Mouse (Mus musculus) kidney, adult 2 months (tissue): ENCODE data around the gene Qrich2.

Source experiments
- CTCF ChIP-seq: fragments of 200-500 bp; conservative IDR thresholded peaks from 2 replicates; pipeline ENCODE4 v1.5.1; 2011; ENCODE audit warnings: low read depth, mild to moderate bottlenecking, control low read depth, low read length, moderate library complexity, mixed read lengths; ENCODE audit not compliant: insufficient read depth, insufficient read length
- POLR2A ChIP-seq: fragments of 200-500 bp; IDR thresholded peaks from one replicate; pipeline ENCODE4 v1.6.1; 2011; ENCODE audit warnings: low read depth, low read length, control low read depth

DNA sequence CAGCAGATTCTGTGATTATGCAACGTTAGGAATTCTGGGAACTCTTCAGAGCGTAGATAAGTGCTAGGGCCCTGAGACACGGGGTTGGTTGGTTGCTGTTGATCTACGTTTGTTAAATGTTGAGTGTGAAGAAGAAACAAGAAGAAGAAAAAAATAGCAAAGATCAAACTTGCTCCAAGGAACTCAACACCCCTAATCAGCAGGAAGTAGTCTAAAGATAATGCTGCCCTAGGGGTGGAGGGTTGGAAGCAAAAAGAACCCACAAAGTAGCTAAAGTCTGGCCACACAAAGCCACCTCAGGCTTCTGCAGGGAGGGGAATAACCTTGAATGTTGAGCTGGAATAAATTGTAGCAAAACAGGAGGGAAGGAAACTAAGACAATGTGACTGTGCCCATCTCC, 31.3 kb upstream of the Qrich2 start:
- TF ChIP-seq CTCF (no peak), POLR2A (no peak)
